8 mouse cellular contexts compared by ENCODE assay signal in genomic region chr1:119548668-119549326, GRCm38 (mm10). TPM values are rescaled to one million over a fixed set of nuclear protein-coding genes. Genes with fewer than 3 reads are reported as not detected.
DNase-seq lines count a peak whose midpoint lies in the region; ATAC-seq and TF ChIP-seq lines count a peak whose summit lies in the region.

No protein-coding gene starts in this region.

- H3K4me3 ChIP-seq in ES-E14 (ENCODE audit: insufficient read depth in 1 of 2, low read depth in 1 of 2, low read length in 2 of 2, poor library complexity in 1 of 2, severe bottlenecking in 1 of 2), result no peak overlapping the region
- no peak overlapping the region for H3K4me3 ChIP-seq in bone marrow, adult 2 months (replicated peaks; ENCODE audit: control insufficient read depth, low read depth, low read length)
- no peak overlapping the region for H3K4me3 ChIP-seq in embryonic facial prominence, embryonic 14.5 days (ENCODE audit: low read depth, low read length)
- no peak overlapping the region for H3K4me3 ChIP-seq in lung, embryonic 14.5 days (ENCODE audit: low read depth, low read length)

- in situ Hi-C loops in ES-E14 (cut with MboI; ENCODE audit: low sequenced_read_pairs in 2 of 2, unreplicated experiment in 2 of 2), result no loop called here

- no peak overlapping the region for H3K27ac ChIP-seq in ES-E14 (ENCODE audit: insufficient read depth, low read depth, low read length, poor library complexity, severe bottlenecking)
- no peak overlapping the region for H3K27ac ChIP-seq in bone marrow, adult 2 months (ENCODE audit: control insufficient read depth, insufficient read depth, low read depth, low read length, poor library complexity)
- no peak overlapping the region for H3K27ac ChIP-seq in embryonic facial prominence, embryonic 14.5 days (replicated peaks; ENCODE audit: low read depth, low read length)
- no peak overlapping the region for H3K27ac ChIP-seq in lung, embryonic 14.5 days (ENCODE audit: low read depth)

- intact Hi-C loops in heart, postnatal 25 days (cut with DNase I), result loop anchor here (1.0 to 5.0 kb wide), 4 partner anchors 91 to 464 kb away; no protein-coding TSS in a partner anchor

- WGBS in bone marrow, adult 2 months, result 67% methylated on average over 7 of the region's 7 CpGs
- WGBS in embryonic facial prominence, embryonic 14.5 days, result 69% methylated on average over 7 of the region's 7 CpGs
- 66% methylated on average over 7 of the region's 7 CpGs for WGBS in lung, embryonic 14.5 days

- no peaks in the 10 kb centered on the region for H3K4me1 ChIP-seq in ES-E14 (ENCODE audit: control insufficient read depth in 2 of 2, insufficient read depth in 2 of 2, low read length in 2 of 2, poor library complexity in 1 of 2)
- H3K4me1 ChIP-seq in bone marrow, adult 2 months (ENCODE audit: control insufficient read depth, insufficient read depth, low read length), result no peaks in the 10 kb centered on the region
- H3K4me1 ChIP-seq in embryonic facial prominence, embryonic 14.5 days (ENCODE audit: control insufficient read depth, insufficient read depth, low read length), result no peaks in the 10 kb centered on the region
- H3K4me1 ChIP-seq in lung, embryonic 14.5 days (ENCODE audit: insufficient read depth), result no peaks in the 10 kb centered on the region

- ATAC-seq in embryonic facial prominence, embryonic 14.5 days (ENCODE audit: low read depth), result 0 out of 2 replicates have a peak, but pooled peaks have one; percentile 63
- peak; percentile 29; the same call in 1 of the 2 replicates for ATAC-seq in lung, embryonic 14.5 days (ENCODE audit: insufficient read depth)

- no peak overlapping the region for H3K4me2 ChIP-seq in embryonic facial prominence, embryonic 14.5 days (ENCODE audit: low read depth, low read length)
- no peak overlapping the region for H3K4me2 ChIP-seq in lung, embryonic 14.5 days

- TF ChIP-seq POLR2A in bone marrow, adult 2 months (IDR thresholded peaks at IDR 0.05; ENCODE audit: borderline replicate concordance, control insufficient read depth, low read depth, low read length), result no peak

- H3K36me3 ChIP-seq in ES-E14 (ENCODE audit: control insufficient read depth, insufficient read depth, low read length, poor library complexity, severe bottlenecking), result peaks cover 12% of the 10 kb centered on the region; the same call in 1 of the 2 replicates
- H3K36me3 ChIP-seq in embryonic facial prominence, embryonic 14.5 days (ENCODE audit: control insufficient read depth, insufficient read depth, low read length), result no peaks in the 10 kb centered on the region
- H3K36me3 ChIP-seq in lung, embryonic 14.5 days (ENCODE audit: insufficient read depth), result peaks cover 26% of the 10 kb centered on the region

- no peaks in the 10 kb centered on the region for H3K9me3 ChIP-seq in ES-E14 (ENCODE audit: control insufficient read depth, insufficient read depth, low read depth, low read length)
- no peaks in the 10 kb centered on the region for H3K9me3 ChIP-seq in embryonic facial prominence, embryonic 14.5 days (ENCODE audit: control insufficient read depth, low read length)
- H3K9me3 ChIP-seq in lung, embryonic 14.5 days (ENCODE audit: low read depth, low read length), result no peaks in the 10 kb centered on the region

- TF ChIP-seq CTCF in bone marrow, adult 2 months (IDR thresholded peaks at IDR 0.05; ENCODE audit: control insufficient read depth, insufficient read depth, low read length), result peak; percentile 43
- TF ChIP-seq CTCF in lung, embryonic 14.5 days (IDR thresholded peaks at IDR 0.05; ENCODE audit: low read depth), result peak; percentile 89

- no peak overlapping the region; the same call in 1 of the 2 replicates for H3K9ac ChIP-seq in ES-E14 (ENCODE audit: insufficient read depth, low read depth, low read length, poor library complexity, severe bottlenecking)
- no peak overlapping the region for H3K9ac ChIP-seq in embryonic facial prominence, embryonic 14.5 days (ENCODE audit: low read depth, low read length)
- no peak overlapping the region for H3K9ac ChIP-seq in lung, embryonic 14.5 days

- H3K27me3 ChIP-seq in embryonic facial prominence, embryonic 14.5 days (replicated peaks; ENCODE audit: control insufficient read depth, insufficient read depth, low read length), result no peaks in the 10 kb centered on the region
- H3K27me3 ChIP-seq in lung, embryonic 14.5 days (ENCODE audit: insufficient read depth, low read length), result no peaks in the 10 kb centered on the region

- DNase-seq in ES-E14 (ENCODE audit: low read depth, low spot score), result peak; percentile 68
- peak; percentile 88 for DNase-seq in embryonic facial prominence, embryonic 14.5 days (ENCODE audit: low spot score)
- DNase-seq in heart, postnatal 25 days (ENCODE audit: low spot score), result peak; percentile 29
- peak; percentile 86 to 94 for DNase-seq in kidney, postnatal 36 days
- DNase-seq in lung, embryonic 14.5 days, result peak; percentile 92
- peak; percentile 67 for DNase-seq in ovary, postnatal 36 days (ENCODE audit: low spot score)
- peak; percentile 51 for DNase-seq in urinary bladder, adult 2 months (ENCODE audit: low spot score)

TF ChIP-seq in ES-E14, 5 proteins besides CTCF, POLR2A, EP300 and RAD21:
- TF ChIP-seq MAFK (IDR thresholded peaks at IDR 0.05; ENCODE audit: insufficient read depth, low read depth, low read length) (no peak), HCFC1 (IDR thresholded peaks at IDR 0.05; ENCODE audit: borderline replicate concordance, insufficient read depth, low read length) (no peak), ZC3H11A (IDR thresholded peaks at IDR 0.05; ENCODE audit: borderline replicate concordance, low read depth, low read length) (peak; percentile 84; the same call in 1 of the 2 replicates)
TF ChIP-seq in ES-E14: peak in this region for 1.

RNA-seq across cellular contexts. Expression of gene Tmem185b, which starts 22.8 kb away (rescaled TPM):
- 27.0 and 49.6 TPM in 2 replicates for total RNA-seq in ES-E14 (2012; rRNA removed)
- polyA plus RNA-seq in bone marrow, adult 2 months (2011; ENCODE audit: insufficient read depth, insufficient read length, low replicate concordance, missing spikeins), result 5.1 and 9.9 TPM in 2 replicates
- polyA plus RNA-seq in embryonic facial prominence, embryonic 14.5 days (2014; fragmentation: Nextera tagmentation; extraction: Ambion mirVana), result 25.3 and 25.8 TPM in 2 replicates
- 10 to 100 TPM; 15.2 to 16.4 TPM for total RNA-seq in heart, postnatal 25 days (2021)
- polyA plus RNA-seq in lung, embryonic 14.5 days (2014; fragmentation: Nextera tagmentation; extraction: Ambion mirVana), result 32.4 and 33.2 TPM in 2 replicates
- 16.6 and 21.7 TPM in 2 replicates for polyA plus RNA-seq in urinary bladder, adult 2 months (2012; rRNA removed)

RNA-seq across cellular contexts. Expression of gene Ralb, which starts 44.2 kb away (rescaled TPM):
- 20.7 and 30.8 TPM in 2 replicates for total RNA-seq in ES-E14 (2012; rRNA removed)
- polyA plus RNA-seq in bone marrow, adult 2 months (2011; ENCODE audit: insufficient read depth, insufficient read length, low replicate concordance, missing spikeins), result 12.6 and 30.3 TPM in 2 replicates
- polyA plus RNA-seq in embryonic facial prominence, embryonic 14.5 days (2014; fragmentation: Nextera tagmentation; extraction: Ambion mirVana), result 96.8 and 114 TPM in 2 replicates
- total RNA-seq in heart, postnatal 25 days (2021), result 10 to 100 TPM; 31.3 to 33.6 TPM
- 219 and 221 TPM in 2 replicates for polyA plus RNA-seq in lung, embryonic 14.5 days (2014; fragmentation: Nextera tagmentation; extraction: Ambion mirVana)
- 53.3 and 59.1 TPM in 2 replicates for polyA plus RNA-seq in urinary bladder, adult 2 months (2012; rRNA removed)

Comparison
In these comparisons a context has a peak if more than half of its experiments do, and no peak if none do; other contexts are left out.
1. DNase-seq: peak in every context shown above with its lines; median percentile 92 in lung, embryonic 14.5 days; 90 in kidney, postnatal 36 days; 88 in embryonic facial prominence, embryonic 14.5 days; 68 in ES-E14; 67 in ovary, postnatal 36 days; 51 in urinary bladder, adult 2 months; 29 in heart, postnatal 25 days.